12 mouse cellular contexts compared by ENCODE assay signal in the genomic region with DNA sequence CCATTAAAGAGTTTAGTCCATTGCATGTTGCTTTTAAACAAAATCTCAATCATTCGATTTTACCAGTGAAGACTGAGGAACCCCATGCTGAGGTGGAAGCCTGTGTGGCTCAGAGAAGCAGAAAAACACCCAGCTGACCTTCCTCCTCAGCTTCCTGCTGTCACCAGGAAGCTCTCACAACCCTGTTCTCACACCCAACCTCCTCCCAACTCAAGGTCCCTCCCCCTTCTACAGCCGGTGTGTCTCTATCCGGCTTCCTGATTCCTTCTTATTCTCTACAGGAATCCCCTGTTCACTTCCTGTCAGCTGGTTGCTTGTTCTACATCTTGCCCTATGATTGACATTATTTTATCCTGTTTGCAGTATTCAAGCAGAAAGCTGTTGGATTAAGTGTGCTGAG. TPM values are rescaled to one million over a fixed set of nuclear protein-coding genes. Genes with fewer than 3 reads are reported as not detected.
DNase-seq lines count a peak whose midpoint lies in the region; ATAC-seq and TF ChIP-seq lines count a peak whose summit lies in the region.
"Had no signal": no experiment of that assay in that cellular context is flagged by ENCODE, and none has a peak within 500 bp of the region (broad histone marks: within the 10 kb centered on the region; RNA-seq: fewer than 3 reads in every experiment).

No protein-coding gene starts in this region.

- TF ChIP-seq CTCF in lung, embryonic 14.5 days (IDR thresholded peaks at IDR 0.05; ENCODE audit: low read depth): no peak

- H3K9ac ChIP-seq in forebrain, embryonic 12.5 days: no peak overlapping the region
- no peak overlapping the region for H3K9ac ChIP-seq in lung, embryonic 14.5 days
- H3K9ac ChIP-seq: embryonic facial prominence, embryonic 12.5 days had no signal

- peaks cover 2% of the 10 kb centered on the region; the same call in 1 of the 2 replicates for H3K27me3 ChIP-seq in forebrain, embryonic 10.5 days (ENCODE audit: poor library complexity, severe bottlenecking)
- peaks cover 4% of the 10 kb centered on the region; the same call in 1 of the 2 replicates for H3K27me3 ChIP-seq in forebrain, embryonic 12.5 days
- no peaks in the 10 kb centered on the region for H3K27me3 ChIP-seq in lung, embryonic 14.5 days (ENCODE audit: insufficient read depth, low read length)
- H3K27me3 ChIP-seq: embryonic facial prominence, embryonic 12.5 days had no signal

- H3K4me2 ChIP-seq in forebrain, embryonic 12.5 days: no peak overlapping the region
- no peak overlapping the region for H3K4me2 ChIP-seq in lung, embryonic 14.5 days
- H3K4me2 ChIP-seq: embryonic facial prominence, embryonic 12.5 days had no signal

- H3K27ac ChIP-seq in forebrain, embryonic 10.5 days: 0 out of 2 replicates have a peak overlapping the region, but pooled peaks have one; percentile 9
- H3K27ac ChIP-seq in forebrain, embryonic 12.5 days: no peak overlapping the region
- no peak overlapping the region for H3K27ac ChIP-seq in lung, embryonic 14.5 days (ENCODE audit: low read depth)
- H3K27ac ChIP-seq: embryonic facial prominence, embryonic 12.5 days; left cerebral cortex, adult 2 months; macrophage had no signal

- H3K9me3 ChIP-seq in forebrain, embryonic 10.5 days: no peaks in the 10 kb centered on the region
- H3K9me3 ChIP-seq in forebrain, embryonic 12.5 days: no peaks in the 10 kb centered on the region
- H3K9me3 ChIP-seq in lung, embryonic 14.5 days (ENCODE audit: low read depth, low read length): no peaks in the 10 kb centered on the region
- H3K9me3 ChIP-seq: embryonic facial prominence, embryonic 12.5 days had no signal

- no peak overlapping the region for H3K4me3 ChIP-seq in forebrain, embryonic 10.5 days
- no peak overlapping the region for H3K4me3 ChIP-seq in forebrain, embryonic 12.5 days (replicated peaks)
- no peak overlapping the region for H3K4me3 ChIP-seq in lung, embryonic 14.5 days (ENCODE audit: low read depth, low read length)
- H3K4me3 ChIP-seq: embryonic facial prominence, embryonic 12.5 days; left cerebral cortex, adult 2 months had no signal

- no peaks in the 10 kb centered on the region for H3K36me3 ChIP-seq in forebrain, embryonic 10.5 days (replicated peaks)
- H3K36me3 ChIP-seq in forebrain, embryonic 12.5 days (replicated peaks): no peaks in the 10 kb centered on the region
- no peaks in the 10 kb centered on the region for H3K36me3 ChIP-seq in lung, embryonic 14.5 days (ENCODE audit: insufficient read depth)
- H3K36me3 ChIP-seq: embryonic facial prominence, embryonic 12.5 days had no signal

- peaks cover 22% of the 10 kb centered on the region for H3K4me1 ChIP-seq in forebrain, embryonic 10.5 days
- peaks cover 10% of the 10 kb centered on the region for H3K4me1 ChIP-seq in forebrain, embryonic 12.5 days
- no peaks in the 10 kb centered on the region; the same call in 1 of the 2 replicates for H3K4me1 ChIP-seq in lung, embryonic 14.5 days (ENCODE audit: insufficient read depth)

- WGBS in forebrain, embryonic 10.5 days: 67% methylated on average over 3 of the region's 3 CpGs
- WGBS in forebrain, embryonic 12.5 days: 69% methylated on average over 3 of the region's 3 CpGs
- WGBS in lung, embryonic 14.5 days: 29% methylated on average over 3 of the region's 3 CpGs

- no peak for ATAC-seq in forebrain, embryonic 12.5 days (ENCODE audit: low FRiP score)
- ATAC-seq in lung, embryonic 14.5 days (ENCODE audit: insufficient read depth): 0 out of 2 replicates have a peak, but pooled peaks have one; percentile 41
- peak; percentile 84 for ATAC-seq in megakaryocyte, adult 5-6 weeks (ENCODE audit: poor library complexity, severe bottlenecking)
- ATAC-seq: hindbrain, embryonic 16.5 days had no signal

- DNase-seq in forebrain, embryonic 10.5 days (ENCODE audit: extremely low spot score, low spot score): no peak
- DNase-seq in lung, embryonic 14.5 days: peak; percentile 45
- DNase-seq in lung, postnatal 14 days: no peak
- peak; percentile 33 for DNase-seq in ZHBTc4 (ENCODE audit: low read depth, low spot score)
- DNase-seq in layer of hippocampus, adult 11-12 months (ENCODE audit: low spot score): no peak
- no peak for DNase-seq in frontal cortex, postnatal 14 days (ENCODE audit: low spot score in 2 of 2)

RNA-seq across cellular contexts. Expression of gene Nid2, which starts 38.0 kb away (rescaled TPM):
- polyA plus RNA-seq in forebrain, embryonic 10.5 days (2016; fragmentation: Nextera tagmentation; extraction: Ambion mirVana): 50.2 and 55.6 TPM in 2 replicates
- 37.9 and 39.4 TPM in 2 replicates for polyA plus RNA-seq in forebrain, embryonic 12.5 days (2016; fragmentation: Nextera tagmentation; extraction: Ambion mirVana)
- 111 and 117 TPM in 2 replicates for polyA plus RNA-seq in lung, embryonic 14.5 days (2014; fragmentation: Nextera tagmentation; extraction: Ambion mirVana)
- total RNA-seq in megakaryocyte, adult 5-6 weeks (2015): 0.27 and 0.34 TPM in 2 replicates
- total RNA-seq in megakaryocyte, adult 5-6 weeks (2017): 0.45 and 2.2 TPM in 2 replicates

Comparison
In these comparisons a context has a peak if more than half of its experiments do, and no peak if none do; other contexts are left out.
1. DNase-seq: peak in lung, embryonic 14.5 days (single experiment) and ZHBTc4 (single experiment); none in forebrain, embryonic 10.5 days (single experiment), lung, postnatal 14 days (single experiment), layer of hippocampus, adult 11-12 months (single experiment) and frontal cortex, postnatal 14 days (0 of 2).